Mouse (Mus musculus): Measurements from ENCODE around the gene Ihh.

Ihh gene

GRCm38 (mm10) chr1:74950576-74951490, 639 bp downstream of the Ihh start:
- CTCF ChIA-PET: interaction anchor here (0.5 to 5.8 kb wide), 26 partner anchors 9 to 449 kb away, joined by 3 to 45 read pairs (median 4); partner anchors contain the start of genes Cryba2 (in 2 of the 4) and Fev (in 1 of the 4)
- POLR2A ChIA-PET: interaction anchor here in 3 of 4 experiments (0.6 to 2.8 kb wide), 11 partner anchors 10 to 218 kb away, joined by 3 to 8 read pairs (median 4); no protein-coding TSS in a partner anchor

GRCm38 (mm10) chr1:74950066-74950465, 1.4 kb downstream of the Ihh start:
- POLR2A ChIA-PET: interaction anchor here in 3 of 4 experiments (0.8 to 2.8 kb wide), 10 partner anchors 10 to 191 kb away, joined by 3 to 8 read pairs (median 4); no protein-coding TSS in a partner anchor

DNA sequence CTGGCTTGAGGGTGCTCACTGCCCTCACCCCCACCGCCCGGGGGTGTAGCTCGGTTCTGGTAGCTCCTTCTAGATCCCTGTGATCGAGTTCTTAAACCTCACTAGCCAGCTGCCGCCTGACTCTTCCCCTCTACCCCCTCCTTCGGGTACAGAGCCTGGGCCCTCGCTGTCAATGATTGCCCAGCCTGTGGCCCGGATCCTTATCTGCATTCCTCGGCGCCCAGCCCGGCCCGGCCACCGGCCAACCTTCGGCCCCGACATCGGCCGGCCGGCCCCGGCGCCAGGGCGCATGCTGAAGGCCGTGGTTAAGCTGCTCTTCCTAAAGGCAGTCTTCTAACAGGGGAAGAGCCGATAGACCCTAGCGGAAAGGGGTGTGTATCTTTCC, 1.8 kb downstream of the Ihh start:
- ChIA-PET POLR2A (interaction anchor here in 3 of 4 experiments (1.2 to 2.8 kb wide), 9 partner anchors 9 to 192 kb away, joined by 3 to 8 read pairs (median 4); no protein-coding TSS in a partner anchor), CTCF (interaction anchor here (0.5 to 5.8 kb wide), 30 partner anchors 14 to 517 kb away, joined by 3 to 45 read pairs (median 5); partner anchors contain the start of genes Cryba2 (in 2 of the 4) and Fev (in 1 of the 4))

More at GRCm38 (mm10) chr1:74950066-74950465, 1.4 kb downstream of the Ihh start:
- CTCF ChIA-PET: interaction anchor here (0.5 to 5.8 kb wide), 23 partner anchors 14 to 517 kb away, joined by 3 to 45 read pairs (median 5); partner anchors contain the start of genes Cryba2 (in 2 of the 4) and Fev (in 1 of the 4)

DNA sequence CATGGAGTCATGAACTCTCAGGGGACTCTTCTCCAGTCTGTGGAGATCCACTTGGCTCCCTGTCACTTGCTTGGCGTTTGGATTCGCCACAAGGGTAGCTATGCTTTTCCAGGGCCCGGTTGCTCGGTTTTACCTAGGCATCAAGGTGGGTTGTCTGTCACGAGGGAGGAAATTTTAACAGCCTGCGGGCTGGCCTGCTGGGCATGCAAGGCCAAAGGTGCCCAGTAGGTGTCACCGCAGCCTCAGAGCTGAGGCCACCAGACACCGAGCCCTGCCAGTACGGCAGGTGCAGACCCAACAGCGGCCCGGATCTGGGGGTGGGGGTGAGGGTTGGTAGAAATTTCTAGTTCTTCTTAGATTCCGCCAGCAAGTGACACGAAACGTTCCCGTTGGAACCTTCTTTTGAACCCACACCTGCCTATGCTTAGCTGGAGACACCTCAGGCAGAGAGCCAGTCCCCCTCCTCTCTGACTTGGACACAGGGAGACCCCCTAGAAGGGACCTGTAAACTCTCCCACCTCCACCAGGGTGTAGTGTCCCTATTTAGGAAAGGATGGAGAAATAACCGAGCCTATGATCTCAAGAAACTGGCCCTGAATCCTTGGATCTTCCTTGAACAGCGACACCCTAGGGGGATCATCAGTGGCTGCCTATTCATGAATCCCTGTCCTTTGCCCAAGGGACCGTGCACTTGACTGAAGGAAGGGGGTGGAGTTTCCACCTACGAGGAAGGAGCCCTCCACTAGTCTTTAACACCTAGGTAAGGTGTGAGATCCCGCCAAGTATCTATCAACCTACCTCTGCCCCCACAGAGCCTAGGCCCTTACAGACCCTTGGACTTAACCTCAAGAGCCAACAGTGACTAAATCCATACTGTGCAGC, 2.4 kb downstream of the Ihh start:
- ChIA-PET POLR2A (interaction anchor here in 2 of 4 experiments (0.7 to 2.8 kb wide), 10 partner anchors 9 to 276 kb away, joined by 3 to 8 read pairs (median 4); no protein-coding TSS in a partner anchor), CTCF (interaction anchor here (0.5 to 5.8 kb wide), 34 partner anchors 10 to 465 kb away, joined by 3 to 45 read pairs (median 4); partner anchors contain the start of genes Cryba2 (in 2 of the 4) and Fev (in 1 of the 4))

DNA sequence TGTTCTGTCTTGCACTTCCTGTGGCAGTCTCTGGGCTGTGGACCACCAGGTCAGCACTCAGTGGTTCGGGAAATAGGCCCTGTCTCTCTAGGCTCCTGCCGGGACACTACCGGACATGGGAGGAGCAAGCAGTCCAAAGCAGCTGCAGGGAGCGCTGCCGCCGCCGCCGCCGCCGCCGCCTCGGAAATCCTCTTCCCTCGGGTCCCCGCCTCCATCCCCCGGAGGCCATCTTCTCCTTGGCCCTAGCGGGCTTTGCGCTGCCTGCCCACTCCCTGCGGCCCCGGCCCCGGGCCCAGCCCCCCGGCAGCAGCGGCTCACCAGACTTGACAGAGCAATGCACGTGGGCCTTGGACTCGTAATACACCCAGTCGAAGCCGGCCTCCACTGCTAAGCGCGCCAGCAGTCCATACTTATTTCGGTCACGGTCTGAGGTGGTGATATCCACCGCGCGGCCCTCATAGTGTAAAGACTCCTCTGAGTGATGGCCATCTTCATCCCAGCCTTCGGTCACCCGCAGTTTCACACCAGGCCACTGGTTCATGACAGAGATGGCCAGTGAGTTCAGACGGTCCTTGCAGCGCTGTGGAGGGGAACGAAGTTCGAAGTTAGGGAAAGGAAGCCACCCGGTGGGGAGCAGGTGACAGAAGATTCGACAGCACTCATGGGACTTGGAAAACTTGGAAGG, 3.3 kb downstream of the Ihh start:
- POLR2A ChIA-PET: interaction anchor here in 2 of 4 experiments (0.7 to 2.8 kb wide), 5 partner anchors 8 to 271 kb away, joined by 3 to 8 read pairs (median 3); no protein-coding TSS in a partner anchor
- CTCF ChIA-PET: interaction anchor here (0.5 to 5.8 kb wide), 23 partner anchors 9 to 466 kb away, joined by 3 to 45 read pairs (median 4); partner anchors contain the start of gene Cryba2 (in 2 of the 4)

DNA sequence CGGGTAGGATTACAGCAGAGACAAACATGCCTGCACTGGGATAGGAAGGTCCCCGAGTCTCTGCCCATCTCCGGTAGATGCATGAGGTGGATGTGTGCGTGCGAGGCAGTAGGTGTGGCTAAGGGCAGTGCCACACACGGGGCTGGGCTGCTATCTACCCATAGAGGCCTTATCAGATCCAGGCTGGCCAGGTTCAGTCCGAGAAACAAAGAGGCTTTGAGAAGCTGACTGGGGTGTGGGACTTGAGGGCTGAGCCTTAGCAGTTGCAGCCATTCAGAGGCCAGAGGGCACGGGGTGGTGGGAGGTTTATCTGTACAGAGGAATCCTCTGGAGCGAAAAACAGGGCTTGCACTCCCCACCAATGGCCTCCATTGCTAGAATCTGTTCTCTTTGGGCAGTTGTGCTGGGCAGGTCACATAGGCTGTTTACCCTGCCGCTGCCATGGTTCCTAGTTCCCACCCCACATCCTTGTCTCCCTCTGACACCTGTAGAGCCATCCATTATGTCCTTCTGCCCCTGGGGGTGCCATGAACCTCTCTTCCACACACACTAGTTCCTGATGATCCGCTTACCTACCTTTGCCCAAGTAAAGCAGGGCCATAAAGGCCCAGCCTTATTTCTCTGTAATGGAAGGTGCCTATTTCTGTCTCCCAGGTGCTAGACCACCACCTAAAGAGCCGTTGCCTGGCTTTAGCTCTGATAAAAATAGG, 9.7 kb downstream of the Ihh start:
- POLR2A ChIA-PET: interaction anchor here in 1 of 4 experiments (2.3 kb wide), 1 partner anchor 8 kb away, joined by 8 read pairs; no protein-coding TSS in a partner anchor
- CTCF ChIA-PET: no interaction called here

GRCm38 (mm10) chr1:74939762-74940161, 11.7 kb downstream of the Ihh start:
- POLR2A ChIA-PET: interaction anchor here in 1 of 4 experiments (2.3 kb wide), 1 partner anchor 10 kb away, joined by 8 read pairs; no protein-coding TSS in a partner anchor
- CTCF ChIA-PET: interaction anchor here in 3 of 4 experiments (0.5 to 1.9 kb wide), 6 partner anchors 24 to 77 kb away, joined by 3 to 6 read pairs (median 4); partner anchors contain the start of gene Cryba2 (in 1 of the 3)

- ChIA-PET POLR2A (no interaction called here), CTCF (no interaction called here)
Observed at GRCm38 (mm10) chr1:74936221-74936830, 15.1 kb downstream of the Ihh start.

DNA sequence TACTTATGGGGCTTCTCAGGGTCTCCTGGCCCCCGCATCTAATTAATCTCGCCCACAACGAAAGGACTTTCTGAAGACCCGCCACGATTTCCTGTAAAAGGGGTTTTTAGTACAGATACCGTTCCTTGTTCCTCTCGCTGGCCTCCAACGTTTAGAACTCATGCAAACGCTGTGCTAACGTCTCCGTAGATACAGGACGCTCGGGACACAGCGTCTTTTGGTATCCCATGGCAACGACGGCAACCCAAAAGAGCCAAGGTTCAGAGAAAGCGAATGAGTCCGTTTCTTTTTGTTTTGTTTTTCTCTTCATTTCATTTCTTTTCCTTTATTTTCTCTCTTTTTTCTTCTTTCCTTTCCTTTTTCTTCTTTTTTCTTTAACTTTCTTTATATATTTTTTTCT, 16.1 kb downstream of the Ihh start, which contains the start of gene Cfap65:
TSS of gene Cfap65 (minus strand) at position 198 of the 400 bp plus-strand sequence.
- ChIA-PET POLR2A (interaction anchor here in 1 of 4 experiments (0.7 kb wide), 1 partner anchor 26 kb away, joined by 3 read pairs; no protein-coding TSS in a partner anchor), CTCF (interaction anchor here in 1 of 4 experiments (1.5 kb wide), 1 partner anchor 34 kb away, joined by 3 read pairs; no protein-coding TSS in a partner anchor)

DNA sequence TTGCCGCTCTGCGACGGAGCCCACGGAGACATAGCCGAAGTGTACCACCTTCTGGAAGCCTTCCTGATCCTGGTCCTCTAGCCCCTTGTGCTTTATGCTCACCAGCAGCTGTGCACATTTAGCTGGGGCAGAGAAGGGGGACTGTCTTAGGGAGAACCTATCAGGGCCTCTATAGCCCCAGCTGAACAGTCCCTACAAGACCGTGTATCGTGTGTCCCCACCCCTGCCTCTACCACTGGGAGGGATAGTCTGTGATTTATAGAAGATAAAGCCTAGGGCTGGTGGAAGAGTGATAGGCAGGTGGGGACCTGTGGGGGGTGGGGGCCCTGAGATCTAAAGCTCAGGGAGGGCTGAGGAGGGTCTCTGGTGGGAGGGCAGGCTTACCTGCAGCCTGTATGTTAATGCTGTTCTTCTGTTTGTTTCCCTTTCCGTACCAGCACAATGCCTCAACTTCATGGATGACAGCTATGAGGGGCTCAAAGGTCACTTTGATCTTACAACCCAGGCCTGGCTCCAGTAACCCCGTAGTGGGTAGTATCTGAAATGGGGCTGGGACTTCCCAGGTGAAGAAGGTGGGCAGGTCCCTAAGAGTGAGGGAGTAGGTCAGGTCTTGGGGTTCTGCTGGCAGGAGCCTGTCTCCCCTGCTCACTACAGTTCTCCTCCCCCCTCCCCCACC, 23.7 kb downstream of the Ihh start:
- CTCF ChIA-PET: interaction anchor here (0.5 to 1.3 kb wide), 6 partner anchors 12 to 445 kb away, joined by 3 to 4 read pairs (median 3); partner anchors contain the start of gene Cryba2 (in 1 of the 4)
- POLR2A ChIA-PET: no interaction called here

DNA sequence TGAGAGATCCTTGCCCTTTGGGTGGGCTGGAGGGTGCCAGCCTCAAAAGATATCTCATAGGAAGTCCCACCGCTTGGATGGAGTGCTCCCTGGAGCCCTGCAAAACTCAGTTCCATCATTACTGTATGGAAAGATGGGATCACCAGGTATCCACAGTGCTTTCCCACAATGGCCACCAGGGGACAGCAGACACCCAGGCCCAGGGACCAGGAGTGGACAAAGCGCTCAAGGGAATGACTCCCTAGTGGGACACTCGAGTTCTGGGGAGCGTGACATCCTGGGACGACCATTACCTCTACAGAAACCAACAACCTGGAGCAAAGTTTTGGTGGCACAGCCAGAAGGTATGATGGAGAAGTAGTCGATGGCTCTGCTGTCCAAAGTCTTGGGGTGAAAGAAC, 24.8 kb downstream of the Ihh start:
- ChIA-PET CTCF (interaction anchor here in 2 of 4 experiments (0.6 to 1.5 kb wide), 7 partner anchors 11 to 74 kb away, joined by 3 to 4 read pairs (median 3); partner anchors contain the start of gene Cryba2 (in 2 of the 2)), POLR2A (no interaction called here)

- CTCF ChIA-PET: interaction anchor here in 1 of 4 experiments (1.3 kb wide), 1 partner anchor 8 kb away, joined by 3 read pairs; no protein-coding TSS in a partner anchor
Observed at GRCm38 (mm10) chr1:74924464-74924863, 27.0 kb downstream of the Ihh start.

GRCm38 (mm10) chr1:74915706-74916105, 35.8 kb downstream of the Ihh start:
- CTCF ChIA-PET: interaction anchor here (0.6 to 4.1 kb wide), 21 partner anchors 9 to 172 kb away, joined by 3 to 32 read pairs (median 3); partner anchors contain the start of gene Cryba2 (in 2 of the 4)
- POLR2A ChIA-PET: interaction anchor here in 2 of 4 experiments (0.7 to 1.0 kb wide), 4 partner anchors 9 to 388 kb away, joined by 3 to 6 read pairs (median 3); no protein-coding TSS in a partner anchor

More at GRCm38 (mm10) chr1:74924464-74924863, 27.0 kb downstream of the Ihh start:
- POLR2A ChIA-PET: no interaction called here

DNA sequence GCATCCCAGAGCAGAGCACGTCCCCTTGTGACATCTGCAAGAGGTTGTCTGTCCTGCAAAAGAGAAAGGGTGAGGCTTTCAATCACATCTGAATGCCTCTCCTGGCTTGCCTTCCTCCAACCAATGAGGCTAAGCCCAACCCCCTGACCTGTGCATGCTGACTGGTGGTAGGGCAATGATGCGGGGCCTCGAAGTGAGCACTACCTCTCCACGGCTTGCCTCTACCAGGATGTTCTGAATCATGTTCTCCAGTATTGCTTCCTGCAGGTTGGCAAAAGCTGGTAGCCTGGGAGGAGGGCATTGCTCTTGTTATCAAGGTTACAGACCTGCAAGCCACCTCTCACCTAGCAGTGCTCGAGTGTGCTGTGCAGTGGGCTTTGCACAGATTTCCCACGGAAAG, 49.3 kb downstream of the Ihh start:
- CTCF ChIA-PET: interaction anchor here (0.6 to 4.5 kb wide), 37 partner anchors 8 to 700 kb away, joined by 3 to 32 read pairs (median 4); partner anchors contain the start of genes Cryba2 (in 3 of the 4) and Fev (in 1 of the 4)

DNA sequence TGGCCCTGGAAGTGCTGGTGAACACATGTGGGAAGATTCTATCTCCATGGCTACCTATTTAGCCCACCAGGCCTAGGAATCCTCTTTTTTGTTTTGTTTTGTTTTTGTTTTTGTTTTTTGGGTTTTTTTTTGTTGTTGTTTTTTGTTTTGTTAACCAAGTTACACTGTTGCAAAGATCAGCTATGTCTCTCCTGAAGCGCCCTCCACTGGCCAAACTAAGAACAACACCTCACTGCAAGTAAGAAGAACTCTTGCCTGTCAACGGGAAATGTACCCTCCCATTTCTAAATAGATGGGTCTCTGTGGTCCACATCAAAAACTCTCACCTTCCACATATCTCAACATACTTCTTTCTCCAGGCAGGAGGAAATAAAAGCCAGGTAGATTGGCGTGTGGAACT, 49.8 kb downstream of the Ihh start:
- CTCF ChIA-PET: interaction anchor here (0.6 to 4.5 kb wide), 58 partner anchors 8 to 699 kb away, joined by 3 to 32 read pairs (median 4); partner anchors contain the start of genes Cryba2 (in 3 of the 4), Cfap65 (in 1 of the 4) and Fev (in 1 of the 4)
- POLR2A ChIA-PET: interaction anchor here in 2 of 4 experiments (0.7 to 2.2 kb wide), 6 partner anchors 20 to 416 kb away, joined by 3 to 6 read pairs (median 3); partner anchors contain the start of gene Dnpep (in 1 of the 2)

More for the DNA sequence above, 49.3 kb downstream of the Ihh start:
- POLR2A ChIA-PET: interaction anchor here in 2 of 4 experiments (0.5 to 2.2 kb wide), 4 partner anchors 20 to 415 kb away, joined by 3 to 7 read pairs (median 4); partner anchors contain the start of gene Dnpep (in 1 of the 2)
